Mouse (Mus musculus): ENCODE results near the gene Syp.

DNA sequence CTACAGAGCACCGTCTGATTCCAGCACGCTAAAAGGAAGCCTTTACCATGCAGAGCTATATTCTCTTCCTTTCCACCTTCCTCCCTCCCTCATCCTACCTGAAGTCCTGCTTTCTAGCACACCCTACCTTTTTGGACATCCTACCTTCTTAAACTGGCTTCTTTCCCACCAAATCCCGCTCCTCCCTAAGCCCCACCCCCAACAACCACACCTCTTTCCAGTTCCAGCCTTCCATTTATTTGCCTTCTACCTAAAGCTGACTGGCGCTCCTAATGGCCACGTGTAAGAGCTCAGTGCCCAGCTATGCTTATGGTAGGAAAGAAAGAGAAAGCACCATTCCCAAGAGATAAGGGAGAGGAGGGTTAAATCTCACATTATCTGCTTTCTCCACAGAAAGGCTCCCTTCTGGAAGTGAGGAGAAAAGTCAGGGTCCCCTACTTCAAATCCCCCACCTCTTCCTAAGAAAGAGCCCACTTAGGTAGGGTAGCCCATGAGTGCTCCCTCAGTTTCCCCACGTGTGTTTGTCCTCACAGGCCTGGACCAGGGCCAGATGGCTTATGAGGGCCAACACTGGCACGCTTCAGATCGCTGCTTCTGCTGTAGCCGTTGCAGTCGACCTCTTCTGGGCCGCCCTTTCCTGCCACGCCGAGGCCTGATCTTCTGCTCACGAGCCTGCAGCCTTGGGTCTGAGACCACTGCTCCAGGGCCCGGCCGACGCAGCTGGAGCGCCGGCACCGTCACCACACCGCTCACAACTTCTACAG, 27.6 kb downstream of the Syp start:
- TF ChIP-seq CTCF (IDR thresholded peaks at IDR 0.05; ENCODE audit: control insufficient read depth, insufficient read depth, insufficient replicate concordance, low read depth, low read length) = no peak
- no peak for TF ChIP-seq POLR2A (IDR thresholded peaks at IDR 0.05; ENCODE audit: control insufficient read depth, low read depth, low read length)

Data from testis, adult 2 months (tissue).